Mouse (Mus musculus) heart, adult 2 months (tissue): ENCODE data around the gene Sdhd.

ENCODE experiments used
- CTCF ChIP-seq: fragments of 200-600 bp; IDR thresholded peaks from 2 replicates; pipeline ENCODE4 v1.8.1; 2022; ENCODE audit warnings: antibody characterized with exemption, mild to moderate bottlenecking, moderate library complexity
- EP300 ChIP-seq: fragments of 200-500 bp; IDR thresholded peaks from 2 replicates; pipeline ENCODE4 v1.6.1; 2011; ENCODE audit warnings: low read depth, low read length, control low read depth; ENCODE audit not compliant: insufficient read depth
- POLR2A ChIP-seq: fragments of 200-500 bp; IDR thresholded peaks from 2 replicates; pipeline ENCODE4 v1.6.1; 2011; ENCODE audit warnings: mild to moderate bottlenecking, low read depth, low read length, control low read depth; ENCODE audit not compliant: insufficient read depth

- TF ChIP-seq CTCF (no peak), EP300 (no peak), POLR2A (no peak)
Measured at GRCm38 (mm10) chr9:50650503-50650902, 46.9 kb upstream of the Sdhd start.
